Mouse (Mus musculus) heart, postnatal 10 days (tissue): ENCODE results near the gene Alox8. TPM values are rescaled to one million over a fixed set of nuclear protein-coding genes. Genes with fewer than 3 reads are reported as not detected.

Experiments used
- DNase-seq, 2 experiments: peaks; one replicate each; pipeline ENCODE4 v3.0.0; 2021
- intact Hi-C: fragments of 180-260 bp; cut with DNase I; formaldehyde crosslinking; loops from one replicate; pipeline ENCODE4 v1.15.1; 2025
- total RNA-seq, 2 experiments: library from RNA; stranded (reverse); gene quantifications; 2 replicates each; pipeline ENCODE4 v1.2.3; 2021

The Alox8 gene
- total RNA-seq, 2 experiments from 2014 or later, result 2.0 to 2.2 TPM

DNA sequence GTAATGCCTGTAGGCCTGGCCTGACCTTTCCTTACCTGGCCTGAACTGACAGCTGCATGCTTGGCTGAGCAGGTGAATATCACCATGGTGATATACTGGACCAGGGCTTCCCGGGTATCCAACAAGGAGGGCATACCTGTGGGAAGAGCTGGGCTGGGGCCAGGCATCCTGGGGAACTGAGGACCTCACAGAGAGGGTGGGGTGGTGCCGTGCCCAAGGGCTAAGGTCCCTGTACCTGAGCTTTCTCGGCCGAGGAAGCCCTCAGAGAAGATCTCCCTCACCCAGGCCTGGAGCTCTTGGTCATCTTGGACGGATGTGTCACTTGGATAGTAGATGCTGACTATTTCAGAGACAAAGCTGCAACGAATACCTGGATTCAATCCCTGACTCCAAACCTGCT, 11.7 kb downstream of the Alox8 start:
- intact Hi-C loops, result loop anchor here (5.0 kb wide), 1 partner anchor 331 kb away; no protein-coding TSS in a partner anchor
- DNase-seq, result no peak

DNA sequence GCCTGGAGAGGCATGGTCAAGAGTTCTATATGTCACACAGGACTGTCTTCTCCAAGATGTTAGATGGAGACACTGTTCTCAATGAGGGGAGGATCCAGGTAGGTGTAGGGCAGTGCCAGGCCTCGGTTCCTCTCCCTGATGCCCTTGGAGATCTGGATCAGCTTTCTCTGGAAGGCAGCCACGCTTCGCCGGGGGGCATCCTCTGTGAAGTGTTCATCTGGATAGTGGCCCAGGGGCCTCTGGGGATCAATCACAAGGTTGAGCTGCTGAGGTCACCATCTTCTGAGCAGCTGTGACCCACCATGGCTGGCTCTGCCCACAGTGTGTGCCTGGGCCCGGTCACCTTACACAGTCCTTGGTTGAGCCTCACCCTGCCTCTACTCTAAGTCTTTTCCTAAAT, 12.6 kb downstream of the Alox8 start:
- intact Hi-C loops, result loop anchor here (5.0 kb wide), 1 partner anchor 332 kb away; no protein-coding TSS in a partner anchor
- DNase-seq, result no peak

DNA sequence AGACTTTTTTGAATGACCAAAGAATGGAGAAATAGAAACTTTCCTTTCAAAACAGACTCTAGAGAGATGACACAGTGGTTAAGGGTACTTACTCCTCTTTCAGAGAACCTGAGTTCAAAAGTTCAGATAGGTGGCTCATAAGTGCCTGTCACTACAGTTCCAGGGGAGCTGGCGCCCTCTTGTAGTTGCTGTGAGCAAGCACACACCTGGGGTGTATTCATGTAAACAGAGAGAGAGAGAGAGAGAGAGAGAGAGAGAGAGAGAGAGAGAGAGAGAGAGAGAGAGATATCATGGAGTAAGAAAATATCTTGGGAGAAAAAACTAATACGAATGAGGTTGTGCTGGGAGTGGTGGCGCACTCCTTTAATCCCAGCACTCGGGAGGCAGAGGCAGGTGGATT, 17.5 kb downstream of the Alox8 start:
- intact Hi-C loops, result no loop called here
- no peak for DNase-seq

DNA sequence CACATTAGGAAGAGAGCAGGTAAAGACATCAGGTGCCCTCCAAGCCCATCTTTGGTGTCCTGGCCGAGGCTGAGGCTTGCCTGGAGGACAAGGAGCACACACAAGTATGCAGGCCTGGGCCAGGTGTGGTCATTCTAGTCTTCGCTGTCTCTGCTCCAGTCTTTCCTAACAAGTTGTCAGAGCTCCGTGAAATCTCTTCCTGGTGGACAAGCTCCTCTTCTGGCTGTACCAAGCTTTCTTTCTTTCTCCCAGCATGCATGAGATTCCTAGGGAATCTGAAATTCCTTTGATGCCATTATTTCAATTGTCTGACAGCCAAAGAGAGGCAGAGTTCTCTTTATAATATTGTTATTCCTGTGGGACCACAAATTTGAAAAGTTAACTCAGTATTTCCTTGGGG, 18.1 kb downstream of the Alox8 start:
- intact Hi-C loops, result no loop called here
- DNase-seq, result no peak

DNA sequence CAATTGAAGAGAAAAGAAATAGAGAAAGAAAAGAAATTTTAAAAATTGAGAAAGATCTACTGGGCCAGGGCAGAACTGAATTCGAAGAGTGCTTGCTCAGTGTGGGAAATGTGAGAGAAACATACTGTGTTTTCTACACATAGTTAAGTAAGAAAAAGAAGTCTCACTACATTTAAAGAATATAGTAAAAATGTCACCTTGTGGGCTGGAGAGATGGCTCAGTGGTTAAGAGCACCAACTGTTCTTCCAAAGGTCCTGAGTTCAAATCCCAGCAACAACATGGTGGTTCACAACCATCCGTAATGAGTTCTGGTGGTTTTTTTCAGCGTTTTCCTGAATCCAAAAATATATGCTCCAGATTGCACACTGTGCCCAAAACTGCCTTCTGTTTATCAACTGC, 19.1 kb downstream of the Alox8 start:
- no peak for DNase-seq
- intact Hi-C loops, result no loop called here

DNA sequence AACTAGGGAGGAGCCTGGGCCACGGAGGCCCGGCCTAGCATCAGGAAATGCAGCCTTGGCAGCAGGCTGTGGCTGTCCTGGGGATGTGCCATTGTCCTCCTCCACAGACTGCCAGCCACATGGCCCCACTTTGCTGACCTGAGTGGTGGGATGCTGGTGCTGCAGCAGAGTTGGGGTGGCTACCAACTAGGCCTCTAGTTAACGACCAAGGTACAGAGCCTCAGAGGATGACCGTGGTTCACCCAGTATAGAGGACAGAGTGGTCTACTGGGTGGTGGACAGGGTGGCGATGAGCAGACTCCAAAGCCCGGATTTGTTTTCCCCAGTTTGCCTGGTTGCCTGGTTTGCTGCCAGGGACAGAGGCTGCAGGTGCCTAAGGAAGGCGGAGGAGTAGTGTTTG, 22.9 kb downstream of the Alox8 start:
- DNase-seq, result no peak
- intact Hi-C loops, result no loop called here

DNA sequence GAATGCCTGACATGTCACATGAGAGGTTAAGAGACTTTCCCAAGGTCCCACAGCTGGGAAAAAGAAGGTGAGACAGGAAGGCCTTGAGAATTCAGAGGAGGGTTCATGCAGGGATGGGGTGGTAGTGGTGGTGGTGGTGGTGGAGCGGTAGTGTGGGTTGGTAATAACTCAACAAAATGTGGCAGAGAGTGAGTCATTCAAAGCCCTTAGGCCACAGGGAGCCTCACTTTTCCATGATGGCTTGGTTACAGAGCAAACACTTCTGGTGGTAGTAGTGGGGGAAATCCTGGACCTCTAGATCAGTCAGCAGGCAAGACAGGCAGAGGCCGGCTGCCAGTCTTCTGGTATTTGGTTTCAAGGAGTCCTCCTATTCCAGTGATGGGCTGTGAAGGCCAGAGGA, 25.0 kb downstream of the Alox8 start:
- no peak for DNase-seq
- intact Hi-C loops, result no loop called here

DNA sequence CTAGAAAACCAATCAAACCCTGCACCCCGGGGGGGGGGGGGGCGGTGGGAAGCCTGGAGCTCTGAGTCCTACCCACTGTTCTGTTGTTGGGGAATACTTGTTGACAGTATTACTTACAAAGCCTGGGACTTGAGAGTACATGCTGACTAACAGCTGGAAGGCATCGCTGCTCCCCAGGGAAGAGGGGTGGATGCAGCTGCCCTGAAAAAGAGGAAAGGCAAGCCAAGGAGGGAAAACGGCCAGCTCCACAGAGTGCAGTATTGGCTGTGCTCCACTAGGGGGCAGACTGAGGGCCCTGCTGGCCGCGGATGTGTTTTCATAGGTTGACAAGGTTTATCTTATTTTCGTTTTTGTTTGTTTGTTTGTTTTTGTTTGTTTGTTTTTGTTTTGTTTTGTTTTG, 26.0 kb downstream of the Alox8 start:
- peak; percentile 90 for DNase-seq

DNA sequence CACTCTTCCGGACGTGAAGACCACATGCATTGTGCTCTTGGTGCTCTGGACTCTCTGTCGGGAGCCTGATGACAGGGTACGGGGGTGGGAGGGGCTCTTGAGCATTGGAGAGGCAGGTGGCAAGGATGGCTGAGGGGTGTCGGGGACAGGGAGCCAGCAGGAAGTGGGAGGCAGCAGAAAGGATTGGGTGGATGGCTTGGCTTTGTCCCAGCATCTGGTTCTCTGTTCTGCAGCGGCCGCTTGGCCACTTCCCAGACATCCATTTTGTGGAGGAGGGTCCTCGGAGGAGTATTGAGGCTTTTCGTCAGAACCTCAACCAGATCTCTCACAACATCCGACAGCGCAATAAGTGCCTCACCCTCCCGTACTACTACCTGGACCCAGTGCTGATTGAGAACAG, 28.3 kb downstream of the Alox8 start:
- intact Hi-C loops, result no loop called here
- DNase-seq, result no peak

More for the DNA sequence above, 26.0 kb downstream of the Alox8 start:
- intact Hi-C loops, result no loop called here

DNA sequence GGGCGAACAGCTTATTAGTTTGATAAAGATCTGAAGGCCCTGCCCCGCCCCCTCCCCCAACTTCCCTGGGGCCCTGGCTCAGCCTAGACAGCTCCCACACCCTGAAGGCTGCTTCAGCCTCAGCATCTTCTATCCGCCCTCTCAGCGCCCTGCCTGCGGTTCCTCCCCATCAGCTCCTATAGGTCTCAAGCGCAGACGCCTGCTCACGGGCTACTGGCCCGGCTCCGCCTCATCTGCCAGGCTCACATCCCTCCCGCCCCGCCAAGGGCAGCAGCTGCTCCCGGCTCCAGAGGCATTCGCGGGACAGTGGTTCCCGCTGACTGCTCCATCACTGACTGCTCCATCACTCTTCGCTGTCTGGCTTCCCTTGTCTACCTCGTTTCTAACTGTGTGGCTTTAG, 40.8 kb downstream of the Alox8 start, which contains the start of gene Alox12b:
TSS of gene Alox12b (plus strand) at position 190 of the 400 bp plus-strand sequence.
- intact Hi-C loops, result no loop called here
- DNase-seq, result no peak

DNA sequence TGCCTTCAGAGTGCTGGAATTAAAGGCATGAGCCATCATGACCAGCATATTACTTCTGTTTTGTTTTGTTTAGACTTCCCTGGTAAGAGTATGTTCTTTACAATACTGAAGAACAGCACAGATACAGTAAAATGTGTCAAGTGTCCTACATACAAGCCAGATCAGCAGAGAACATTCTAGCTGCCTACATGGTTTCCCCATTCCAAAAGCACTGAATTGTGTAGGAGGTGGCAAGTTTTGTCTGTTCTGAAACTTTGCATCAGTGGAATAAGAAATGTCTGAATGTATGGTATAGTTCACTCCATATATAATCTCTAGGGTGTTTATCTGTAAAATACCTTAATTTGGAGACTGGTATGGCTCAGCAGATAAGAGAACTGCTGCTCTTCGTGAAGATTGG, 42.3 kb downstream of the Alox8 start:
- DNase-seq, result no peak
- intact Hi-C loops, result no loop called here

DNA sequence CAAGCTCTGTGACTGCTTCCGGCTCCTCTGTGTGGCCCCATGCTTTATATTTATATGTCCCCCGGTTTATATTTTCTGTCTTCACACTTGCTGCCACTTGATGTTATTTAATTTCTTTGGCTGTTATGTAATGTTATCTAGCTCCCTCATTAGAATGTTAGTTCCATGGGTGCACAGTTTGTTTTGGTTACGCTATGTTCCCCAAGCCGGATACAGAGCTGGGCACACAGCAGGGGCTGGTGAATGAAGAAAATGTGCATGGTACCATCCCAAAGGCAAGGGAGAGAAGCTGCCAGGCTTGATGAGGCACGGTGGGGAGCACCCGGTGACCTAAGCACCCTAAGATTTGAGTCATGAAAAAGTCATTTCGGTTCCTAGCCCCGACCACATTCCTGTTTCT, 43.8 kb downstream of the Alox8 start:
- DNase-seq, result no peak
- intact Hi-C loops, result no loop called here

DNA sequence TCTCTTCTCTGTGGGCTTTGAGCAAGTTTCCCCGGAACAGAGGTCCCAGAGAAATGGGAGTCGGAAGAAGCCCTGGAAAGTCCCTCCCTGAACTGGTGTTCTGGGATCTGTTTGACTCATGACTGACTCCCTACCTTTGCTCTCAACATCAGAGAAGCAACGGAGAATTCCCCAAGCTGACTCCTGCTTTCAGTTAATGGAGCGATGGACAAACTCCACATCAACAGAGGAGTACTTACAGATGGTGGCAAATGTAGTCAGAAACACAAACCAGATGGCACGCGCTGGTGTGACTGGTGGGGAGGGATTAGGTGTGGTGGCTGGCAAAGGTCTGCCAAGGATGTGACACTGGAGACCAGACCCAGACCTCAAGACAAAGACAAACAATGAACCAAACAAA, 46.6 kb downstream of the Alox8 start:
- intact Hi-C loops, result loop anchor here (2.0 kb wide), 1 partner anchor 84 kb away; no protein-coding TSS in a partner anchor
- DNase-seq, result no peak

DNA sequence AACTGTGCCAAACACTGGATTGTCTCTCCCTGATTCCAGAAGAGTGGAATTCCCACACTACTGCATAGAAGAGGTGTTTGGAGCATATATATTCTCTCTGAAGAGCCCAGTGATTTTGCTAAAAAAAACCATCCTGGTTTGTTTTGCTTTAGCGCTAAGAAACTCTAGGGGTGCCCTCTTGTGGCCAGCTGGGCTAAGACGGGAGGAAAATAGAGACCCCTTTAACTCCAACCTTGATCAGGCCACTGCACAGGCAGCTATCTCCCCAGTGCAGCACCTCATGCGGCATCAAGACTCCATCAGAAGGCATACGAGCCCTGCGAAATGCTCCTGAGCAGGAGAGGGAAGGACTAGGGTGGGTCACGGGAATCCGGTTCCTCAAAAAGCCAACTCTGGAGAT, 47.2 kb downstream of the Alox8 start:
- intact Hi-C loops, result loop anchor here (1.0 to 2.0 kb wide), 2 partner anchors 25 to 84 kb away; partner anchors contain the start of gene Aloxe3
- DNase-seq, result peak; percentile 74 to 83

DNA sequence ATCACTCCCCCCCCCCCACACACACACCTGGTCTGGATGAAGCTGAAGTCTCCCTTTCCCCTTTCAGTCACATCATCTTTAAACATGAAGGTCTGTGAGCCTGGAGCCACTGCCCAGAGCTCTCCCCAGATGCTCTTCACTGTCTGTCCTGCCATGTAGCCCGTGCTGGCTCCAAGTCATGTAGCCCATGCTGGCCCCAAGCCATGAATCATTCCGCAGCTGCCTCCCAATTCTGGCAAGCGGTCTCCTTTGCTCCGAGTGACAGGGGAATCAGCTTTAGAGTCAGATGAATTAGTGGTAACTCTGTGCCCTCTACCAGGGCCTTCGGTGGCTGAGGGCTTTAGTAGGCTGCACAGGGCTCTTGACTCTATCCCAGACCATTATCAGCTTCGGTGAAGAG, 47.9 kb downstream of the Alox8 start:
- DNase-seq, result peak in 1 of 2 experiments; percentile 9
- intact Hi-C loops, result loop anchor here (1.0 to 2.0 kb wide), 2 partner anchors 24 to 83 kb away; partner anchors contain the start of gene Aloxe3

DNA sequence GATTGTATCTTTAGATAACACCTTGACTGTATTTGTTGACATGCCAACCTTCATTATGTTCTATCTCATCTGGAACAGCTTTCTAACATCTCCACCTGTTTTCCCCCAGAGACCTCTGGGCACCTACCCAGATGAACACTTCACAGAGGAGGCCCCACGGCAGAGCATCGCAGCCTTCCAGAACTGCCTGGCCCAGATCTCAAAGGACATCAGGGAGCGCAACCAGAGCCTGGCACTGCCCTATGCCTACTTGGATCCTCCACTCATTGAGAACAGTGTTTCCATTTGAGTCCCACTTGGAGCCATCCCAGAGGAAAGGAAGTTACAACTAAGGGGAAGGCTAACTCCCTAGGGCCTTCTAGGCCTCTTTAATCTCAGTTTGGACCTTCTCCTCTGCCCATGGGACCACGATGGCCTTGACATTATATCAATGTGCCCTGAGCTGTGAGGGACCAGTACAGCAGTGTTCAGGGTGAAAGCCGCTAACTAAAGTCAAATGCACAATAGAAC, 49.1 kb downstream of the Alox8 start:
- no peak for DNase-seq
- intact Hi-C loops, result no loop called here

DNA sequence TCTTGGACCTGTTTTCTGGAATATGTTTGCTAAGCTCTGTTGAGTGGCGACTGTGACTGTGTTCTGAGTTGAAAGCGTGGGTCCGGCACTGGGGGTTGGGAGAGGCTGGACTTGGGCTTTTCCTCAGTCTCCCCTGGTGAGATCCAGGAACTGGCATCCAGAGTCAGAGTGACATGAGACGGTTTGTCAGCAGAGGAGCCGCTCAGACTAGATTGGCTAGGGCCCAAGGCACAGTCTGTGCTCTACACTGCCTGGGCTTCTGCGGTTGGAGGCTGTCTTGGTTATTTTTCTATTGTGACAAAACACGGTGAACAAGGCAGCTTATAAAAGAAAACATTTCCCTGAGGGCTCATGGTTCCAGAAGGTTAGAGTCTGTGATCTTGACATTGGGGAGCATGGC, 50.1 kb downstream of the Alox8 start:
- no peak for DNase-seq
- intact Hi-C loops, result no loop called here

DNA sequence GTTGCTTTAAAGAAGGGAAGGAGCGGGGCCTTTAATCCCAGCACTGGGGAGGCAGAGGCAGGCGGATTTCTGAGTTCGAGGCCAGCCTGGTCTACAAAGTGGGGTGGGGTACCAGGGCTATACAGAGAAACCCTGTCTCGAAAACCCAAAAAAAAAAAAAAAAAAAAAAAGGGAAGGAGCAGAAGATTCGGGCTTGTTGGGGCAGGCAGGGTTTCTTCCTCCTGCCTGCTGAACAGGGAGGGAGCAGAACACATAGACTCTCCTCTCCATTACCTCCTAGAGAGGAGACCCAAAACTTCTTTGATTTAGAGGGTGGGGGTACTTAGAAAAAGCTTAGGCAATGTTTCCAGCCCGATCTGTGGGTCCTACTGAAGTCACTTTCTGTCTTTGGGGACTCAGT, 62.3 kb downstream of the Alox8 start:
- no peak for DNase-seq
- intact Hi-C loops, result no loop called here

DNA sequence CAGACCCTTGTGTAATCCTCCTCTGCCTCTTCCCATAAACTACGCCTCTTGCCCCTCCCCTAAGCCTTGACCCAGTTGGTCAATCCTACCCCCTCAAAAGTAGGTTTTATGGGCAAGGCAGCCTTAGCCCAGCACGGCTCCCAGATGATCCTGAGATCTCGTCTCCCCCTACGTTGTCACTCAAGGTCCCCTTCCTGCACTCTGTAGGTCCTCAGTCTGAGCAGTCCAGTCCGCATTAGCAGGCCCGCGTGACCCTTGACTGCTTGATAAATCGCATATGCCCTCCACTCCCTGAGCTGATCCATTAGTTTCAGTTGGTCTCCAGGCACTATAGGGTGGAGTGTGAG, 63.0 kb downstream of the Alox8 start:
- no peak for DNase-seq
- intact Hi-C loops, result no loop called here
